Mouse (Mus musculus) midbrain, embryonic 12.5 days (tissue): ENCODE data around the gene Fubp1. TPM values are rescaled to one million over a fixed set of nuclear protein-coding genes. Genes with fewer than 3 reads are reported as not detected.
"Not testable (repeated sequence)": the region's sequence is repeated elsewhere in the genome, so short reads cannot be mapped to it uniquely, and the experiment has no call there.

Experiments
- ATAC-seq: fragments of 200-750 bp; cut with Nextera tagmentation; 2 replicates; pipeline ENCODE4 v1.8.0; 2017; ENCODE audit warnings: low read depth, moderate TSS enrichment, moderate library complexity; ENCODE audit not compliant: low FRiP score
- H3K27ac ChIP-seq: fragments of 300-500 bp; sonication (generic); replicated peaks from 2 replicates; pipeline ENCODE4 v1.5.1; 2016; ENCODE audit warnings: mild to moderate bottlenecking
- H3K27me3 ChIP-seq: fragments of 300-500 bp; sonication (generic); 2 replicates; pipeline ENCODE4 v1.6.1; 2016; ENCODE audit warnings: mild to moderate bottlenecking
- H3K36me3 ChIP-seq: fragments of 300-500 bp; sonication (generic); 2 replicates; pipeline ENCODE4 v1.6.1; 2016
- H3K4me1 ChIP-seq: fragments of 300-500 bp; sonication (generic); 2 replicates; pipeline ENCODE4 v1.6.1; 2016
- H3K4me2 ChIP-seq: fragments of 300-500 bp; sonication (generic); replicated peaks from 2 replicates; pipeline ENCODE4 v1.6.1; 2016; ENCODE audit warnings: mild to moderate bottlenecking, moderate library complexity
- H3K4me3 ChIP-seq: fragments of 300-500 bp; sonication (generic); 2 replicates; pipeline ENCODE4 v1.5.1; 2016; ENCODE audit warnings: mild to moderate bottlenecking
- H3K9ac ChIP-seq: fragments of 300-500 bp; sonication (generic); replicated peaks from 2 replicates; pipeline ENCODE4 v1.6.1; 2016; ENCODE audit warnings: mild to moderate bottlenecking, moderate library complexity
- H3K9me3 ChIP-seq: fragments of 300-500 bp; sonication (generic); 2 replicates; pipeline ENCODE4 v1.6.1; 2016; ENCODE audit warnings: mild to moderate bottlenecking
- WGBS: fragments of 180-500 bp; shearing (Covaris S2); methylation state at CpG from one replicate; pipeline ENCODE4 v1.1.7; 2016; 5-methylcytosine and 5-hydroxymethylcytosine counted together
- polyA plus RNA-seq: library from polyadenylated mRNA; unstranded; fragments of >200 nt; fragmentation: Nextera tagmentation; extraction: Ambion mirVana; gene quantifications from 2 replicates; pipeline ENCODE4 v1.2.1, GENCODE M21; 2016

Gene Fubp1
- polyA plus RNA-seq, 1 experiment from 2014 or later, result 393 TPM

GRCm38 (mm10) chr3:152193635-152194097 lies 16.6 kb upstream of the Fubp1 start:
- Histone ChIP-seq H3K27ac (peak overlapping the region; percentile 66), H3K9ac (peak overlapping the region; percentile 52), H3K4me2 (peak overlapping the region; percentile 59), H3K4me1 (peaks cover 13% of the 10 kb centered on the region), H3K36me3 (no peaks in the 10 kb centered on the region), H3K4me3 (peak overlapping the region; percentile 43), H3K27me3 (no peaks in the 10 kb centered on the region), H3K9me3 (no peaks in the 10 kb centered on the region)
- peak; percentile 96 for ATAC-seq
- WGBS, result 1% methylated on average over 17 of the region's 17 CpGs

DNA sequence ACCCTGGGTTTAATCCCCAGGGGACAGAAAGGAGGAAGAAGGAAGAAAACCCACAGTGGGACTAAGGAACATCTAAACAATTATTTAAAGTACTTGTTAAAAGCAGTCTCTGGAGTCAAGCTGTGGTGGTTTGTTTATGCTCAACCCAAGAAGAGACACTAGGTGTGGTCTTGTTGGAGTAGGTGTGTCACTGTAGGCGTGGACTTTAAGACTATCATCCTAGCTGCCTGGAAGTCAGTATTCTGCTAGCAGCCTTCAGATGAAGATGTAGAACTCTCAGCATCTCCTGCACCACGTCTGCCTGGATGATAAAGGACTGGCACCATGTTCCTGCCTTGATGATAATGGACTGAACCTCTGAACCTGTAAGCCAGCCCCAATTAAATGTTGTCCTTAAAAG lies 13.0 kb upstream of the Fubp1 start:
- H3K36me3 ChIP-seq, H3K9me3 ChIP-seq, H3K4me2 ChIP-seq, H3K4me3 ChIP-seq, H3K27me3 ChIP-seq, ATAC-seq, H3K4me1 ChIP-seq, H3K27ac ChIP-seq, H3K9ac ChIP-seq: not testable (repeated sequence)
- WGBS, result 44% methylated on average over 2 of the region's 2 CpGs

DNA sequence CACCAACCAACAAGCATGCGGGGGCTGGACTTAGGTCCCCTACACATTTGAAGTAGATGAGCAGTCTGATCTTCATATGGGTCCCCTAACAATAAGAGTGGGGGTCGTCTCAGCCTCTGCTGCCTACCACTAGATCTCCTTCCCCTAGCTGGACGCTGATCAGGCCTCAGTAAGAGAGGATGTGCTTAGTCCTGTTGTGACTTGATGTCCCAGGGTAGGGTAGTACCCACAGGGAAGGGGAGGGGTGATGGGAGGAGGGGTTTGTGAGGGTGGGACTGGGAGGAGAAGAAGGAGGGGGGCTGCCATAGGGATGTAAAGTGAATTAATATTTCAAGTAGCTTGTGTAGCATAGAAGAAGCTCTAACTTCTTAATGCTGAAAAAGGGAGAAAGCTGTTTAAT lies 11.1 kb upstream of the Fubp1 start:
- H3K36me3 ChIP-seq, result no peaks in the 10 kb centered on the region
- 57% methylated on average over 3 of the region's 3 CpGs for WGBS
- no peak overlapping the region for H3K9ac ChIP-seq
- H3K27me3 ChIP-seq, result no peaks in the 10 kb centered on the region
- no peak overlapping the region for H3K27ac ChIP-seq
- no peak overlapping the region for H3K4me2 ChIP-seq
- H3K9me3 ChIP-seq, result no peaks in the 10 kb centered on the region
- ATAC-seq, result no peak
- H3K4me1 ChIP-seq, result no peaks in the 10 kb centered on the region
- H3K4me3 ChIP-seq, result no peak overlapping the region

DNA sequence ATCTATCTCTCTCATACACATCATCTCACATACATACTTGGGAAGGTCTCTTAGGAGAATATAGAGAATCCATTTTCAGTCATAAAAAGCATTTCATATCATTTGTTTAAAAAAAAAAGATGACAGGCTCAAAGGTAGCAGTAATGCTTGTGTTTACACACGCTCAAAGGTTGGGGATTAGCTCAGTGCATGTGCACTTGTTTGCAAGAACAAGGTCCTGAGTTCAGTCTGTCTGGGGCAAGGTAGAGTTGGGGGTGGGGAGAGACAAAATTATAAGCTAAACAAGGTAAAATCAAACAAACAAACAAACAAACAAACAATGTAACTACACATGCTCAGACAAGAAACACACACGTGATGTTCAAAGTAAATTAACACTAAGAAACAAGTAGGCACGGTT lies 9.0 kb upstream of the Fubp1 start:
- Histone ChIP-seq H3K4me1 (no peaks in the 10 kb centered on the region), H3K9me3 (no peaks in the 10 kb centered on the region), H3K36me3 (no peaks in the 10 kb centered on the region), H3K4me3 (no peak overlapping the region), H3K9ac (no peak overlapping the region), H3K27ac (no peak overlapping the region), H3K4me2 (no peak overlapping the region), H3K27me3 (no peaks in the 10 kb centered on the region)
- no peak for ATAC-seq
- 88% methylated on average over 3 of the region's 3 CpGs for WGBS

GRCm38 (mm10) chr3:152201651-152202050 lies 8.6 kb upstream of the Fubp1 start:
- H3K36me3 ChIP-seq, result no peaks in the 10 kb centered on the region
- 83% methylated on average over 2 of the region's 2 CpGs for WGBS
- ATAC-seq, result no peak

GRCm38 (mm10) chr3:152202942-152203341 lies 7.3 kb upstream of the Fubp1 start:
- H3K36me3 ChIP-seq, result no peaks in the 10 kb centered on the region
- H3K27me3 ChIP-seq, result no peaks in the 10 kb centered on the region
- H3K4me1 ChIP-seq, result no peaks in the 10 kb centered on the region
- ATAC-seq, result no peak
- H3K9me3 ChIP-seq, result no peaks in the 10 kb centered on the region
- no peak overlapping the region for H3K9ac ChIP-seq
- no peak overlapping the region for H3K4me3 ChIP-seq
- H3K27ac ChIP-seq, result no peak overlapping the region
- H3K4me2 ChIP-seq, result no peak overlapping the region

More at GRCm38 (mm10) chr3:152201651-152202050, 8.6 kb upstream of the Fubp1 start:
- Histone ChIP-seq H3K4me2 (no peak overlapping the region), H3K9ac (no peak overlapping the region), H3K4me3 (no peak overlapping the region), H3K9me3 (no peaks in the 10 kb centered on the region), H3K27ac (no peak overlapping the region), H3K4me1 (no peaks in the 10 kb centered on the region), H3K27me3 (no peaks in the 10 kb centered on the region)

DNA sequence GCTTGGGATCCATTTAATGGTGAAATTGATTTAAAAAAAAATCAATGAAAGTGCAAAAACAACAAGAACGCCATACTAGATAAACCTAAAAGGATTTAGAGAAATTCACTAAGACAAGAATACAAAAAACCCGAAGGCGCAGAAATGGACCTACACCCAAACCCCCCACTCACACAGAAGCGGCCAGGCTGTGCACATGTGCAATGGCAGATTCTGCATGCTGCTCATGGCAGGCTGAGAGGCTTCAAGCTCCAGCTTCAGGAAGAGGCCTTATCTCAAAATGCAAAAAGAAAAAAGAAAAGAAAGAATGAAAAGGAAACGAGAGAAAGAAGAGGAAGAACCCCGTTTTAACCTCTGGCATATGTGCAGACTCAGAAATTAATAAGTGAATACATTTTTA lies 6.8 kb upstream of the Fubp1 start:
- Histone ChIP-seq H3K27ac (no peak overlapping the region), H3K4me1 (peaks cover 1% of the 10 kb centered on the region), H3K9me3 (no peaks in the 10 kb centered on the region), H3K9ac (no peak overlapping the region), H3K4me2 (no peak overlapping the region), H3K4me3 (no peak overlapping the region), H3K36me3 (no peaks in the 10 kb centered on the region), H3K27me3 (no peaks in the 10 kb centered on the region)
- ATAC-seq, result no peak
- WGBS, result 87% methylated on average over 6 of the region's 6 CpGs

DNA sequence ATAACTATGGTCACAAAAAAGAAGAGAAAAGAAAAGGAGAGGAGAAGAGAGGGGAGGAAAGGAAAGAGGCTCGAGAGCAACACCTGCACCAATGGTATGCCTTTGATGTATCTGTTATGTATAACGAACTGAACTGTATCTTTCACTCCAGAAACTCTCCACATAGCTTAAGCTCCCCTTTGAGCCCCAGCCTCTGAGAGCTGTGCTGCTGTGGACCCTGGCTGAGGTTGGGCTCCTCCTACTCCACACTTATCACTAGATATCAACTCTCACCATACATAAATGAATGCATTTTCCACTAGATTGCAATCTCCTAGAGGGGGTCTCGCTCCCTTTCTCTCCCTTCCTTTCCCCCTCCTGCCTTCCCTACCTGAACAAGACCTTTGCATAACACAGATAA lies 6.2 kb upstream of the Fubp1 start:
- Histone ChIP-seq H3K4me3 (no peak overlapping the region), H3K27ac (no peak overlapping the region), H3K4me1 (peaks cover 5% of the 10 kb centered on the region), H3K27me3 (no peaks in the 10 kb centered on the region), H3K4me2 (no peak overlapping the region), H3K9ac (no peak overlapping the region), H3K9me3 (no peaks in the 10 kb centered on the region), H3K36me3 (no peaks in the 10 kb centered on the region)
- ATAC-seq, result no peak
- WGBS, result 70% methylated on average over 3 of the region's 3 CpGs

DNA sequence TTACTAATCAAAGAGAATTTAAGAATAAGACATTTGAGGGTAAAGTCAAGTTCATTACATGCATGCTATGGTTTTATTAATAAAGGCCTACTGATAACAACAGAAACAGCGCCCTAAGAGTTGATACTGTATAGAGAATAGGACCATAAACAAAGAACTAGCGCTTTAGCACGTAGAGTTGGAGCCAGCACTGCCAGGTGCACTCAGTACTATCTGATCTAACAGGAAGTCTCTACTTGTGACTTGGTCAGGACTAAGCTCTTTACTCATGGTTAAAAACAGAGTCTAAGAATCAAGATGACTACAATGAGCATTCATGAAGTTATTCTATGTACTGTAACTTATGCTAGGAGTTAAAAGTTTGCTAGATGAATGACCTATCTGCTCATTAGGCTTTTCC lies 5.6 kb upstream of the Fubp1 start:
- no peak overlapping the region for H3K4me3 ChIP-seq
- no peak for ATAC-seq
- no peak overlapping the region for H3K27ac ChIP-seq
- H3K9me3 ChIP-seq, result no peaks in the 10 kb centered on the region
- H3K4me1 ChIP-seq, result peaks cover 7% of the 10 kb centered on the region
- H3K36me3 ChIP-seq, result no peaks in the 10 kb centered on the region
- H3K4me2 ChIP-seq, result no peak overlapping the region
- no peaks in the 10 kb centered on the region for H3K27me3 ChIP-seq
- no peak overlapping the region for H3K9ac ChIP-seq
- 80% methylated on average over 3 of the region's 3 CpGs for WGBS

DNA sequence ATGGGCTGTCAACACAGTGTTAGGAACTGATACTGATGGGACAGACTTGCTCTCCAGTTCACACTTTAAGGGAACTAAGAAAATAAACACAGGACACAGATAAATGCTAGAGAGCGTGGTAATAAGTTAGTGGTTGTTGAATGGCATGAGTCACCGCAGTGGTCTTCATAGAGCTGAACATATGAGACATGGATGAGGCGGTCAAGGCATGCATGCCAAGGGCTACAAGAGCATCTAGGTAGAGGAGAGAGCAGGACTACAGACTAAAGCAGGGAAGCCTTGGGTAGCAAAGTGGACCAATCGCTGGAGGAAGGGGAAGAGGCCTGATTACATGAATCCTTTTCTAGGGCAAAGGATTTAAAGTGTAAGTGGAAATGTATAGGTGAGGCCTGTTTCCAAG lies 3.1 kb upstream of the Fubp1 start:
- H3K4me1 ChIP-seq, result peaks cover 13% of the 10 kb centered on the region
- no peak for ATAC-seq
- H3K4me2 ChIP-seq, result no peak overlapping the region
- no peaks in the 10 kb centered on the region for H3K36me3 ChIP-seq
- no peak overlapping the region for H3K9ac ChIP-seq
- no peaks in the 10 kb centered on the region for H3K9me3 ChIP-seq
- H3K27ac ChIP-seq, result no peak overlapping the region
- no peak overlapping the region for H3K4me3 ChIP-seq
- WGBS, result 97% methylated on average over 4 of the region's 4 CpGs
- H3K27me3 ChIP-seq, result no peaks in the 10 kb centered on the region

GRCm38 (mm10) chr3:152208096-152208885 lies 1.9 kb upstream of the Fubp1 start:
- Histone ChIP-seq H3K27me3 (no peaks in the 10 kb centered on the region), H3K4me2 (peak overlapping the region; percentile 77), H3K9me3 (no peaks in the 10 kb centered on the region), H3K27ac (no peak overlapping the region), H3K36me3 (no peaks in the 10 kb centered on the region), H3K9ac (no peak overlapping the region; the same call in 1 of the 2 replicates), H3K4me1 (peaks cover 24% of the 10 kb centered on the region), H3K4me3 (0 out of 2 replicates have a peak overlapping the region, but pooled peaks have one; percentile 3)
- 93% methylated on average over 7 of the region's 7 CpGs for WGBS
- no peak for ATAC-seq

DNA sequence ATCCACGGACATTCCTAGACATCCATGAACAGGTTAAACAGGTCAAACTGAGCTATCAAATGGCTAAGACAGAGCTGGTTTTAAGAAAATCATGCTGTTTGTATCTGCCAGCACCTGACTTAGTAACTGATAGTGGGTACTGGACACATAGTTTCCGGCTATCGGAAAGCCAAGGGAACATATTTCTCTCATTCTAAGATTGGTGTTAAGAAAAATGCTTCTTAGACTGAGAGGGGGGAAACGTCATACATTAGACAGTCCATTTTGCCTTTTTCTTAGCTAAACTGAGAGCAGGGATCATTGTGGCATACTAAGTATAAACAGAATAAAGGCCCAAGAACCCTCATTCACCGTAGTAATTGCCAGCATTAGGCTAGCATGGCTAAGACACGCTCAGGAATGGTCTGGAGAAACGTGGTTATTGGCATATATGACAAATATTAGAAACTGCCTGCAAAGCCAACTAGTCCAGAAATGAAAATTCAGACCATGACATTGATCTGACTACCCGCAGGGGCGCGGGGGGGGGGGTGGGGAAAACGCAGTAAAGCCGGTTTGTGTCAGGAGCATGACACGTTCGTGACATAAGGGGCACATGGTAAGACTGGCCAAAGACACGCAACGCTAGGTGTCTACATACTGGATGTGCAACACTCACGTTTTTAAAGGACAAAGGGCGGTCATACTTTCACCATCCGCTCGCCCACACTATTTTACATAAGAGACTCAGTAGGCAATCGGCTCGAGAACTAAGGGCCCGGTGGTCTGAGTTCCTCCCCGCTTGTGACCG lies 850 bp upstream of the Fubp1 start:
- H3K4me1 ChIP-seq, result peaks cover 27% of the 10 kb centered on the region
- no peaks in the 10 kb centered on the region for H3K9me3 ChIP-seq
- WGBS, result 9% methylated on average over 25 of the region's 25 CpGs
- no peaks in the 10 kb centered on the region for H3K27me3 ChIP-seq
- peak overlapping the region; percentile 99 for H3K4me3 ChIP-seq
- peak; percentile 39; the same call in 1 of the 2 replicates for ATAC-seq
- H3K36me3 ChIP-seq, result no peaks in the 10 kb centered on the region
- peak overlapping the region; percentile 77 for H3K4me2 ChIP-seq
- peak overlapping the region; percentile 100 for H3K27ac ChIP-seq
- H3K9ac ChIP-seq, result peak overlapping the region; percentile 96
